Mouse (Mus musculus) limb, embryonic 11.5 days (tissue): Measurements from ENCODE around the gene Tubb4b. TPM values are rescaled to one million over a fixed set of nuclear protein-coding genes. Genes with fewer than 3 reads are reported as not detected.

Source experiments
- ATAC-seq: fragments of 200-750 bp; cut with Nextera tagmentation; 2 replicates; pipeline ENCODE4 v1.8.0; 2017; ENCODE audit warnings: low read depth; ENCODE audit not compliant: insufficient number of reproducible peaks, low FRiP score, low TSS enrichment
- DNase-seq: peaks from one replicate; pipeline ENCODE4 v3.0.0-alpha.2; 2015; ENCODE audit warnings: low spot score
- H3K27ac ChIP-seq: fragments of 300-500 bp; sonication (generic); replicated peaks from 2 replicates; pipeline ENCODE4 v1.5.1; 2014; ENCODE audit warnings: low read depth, mild to moderate bottlenecking, low read length
- H3K27me3 ChIP-seq: fragments of 300-500 bp; sonication (generic); 2 replicates; pipeline ENCODE4 v1.6.1; 2014; ENCODE audit warnings: mild to moderate bottlenecking, low read length, mixed read lengths; ENCODE audit not compliant: control insufficient read depth, insufficient read depth
- H3K36me3 ChIP-seq: fragments of 300-500 bp; sonication (generic); 2 replicates; pipeline ENCODE4 v1.6.1; 2014; ENCODE audit warnings: mild to moderate bottlenecking, low read length, moderate library complexity, mixed read lengths; ENCODE audit not compliant: control insufficient read depth, insufficient read depth
- H3K4me1 ChIP-seq: fragments of 300-500 bp; sonication (generic); 2 replicates; pipeline ENCODE4 v1.6.1; 2014; ENCODE audit warnings: low read length, mixed read lengths; ENCODE audit not compliant: control insufficient read depth, insufficient read depth
- H3K4me2 ChIP-seq: fragments of 300-500 bp; sonication (generic); 2 replicates; pipeline ENCODE4 v1.6.1; 2014; ENCODE audit warnings: low read depth, mild to moderate bottlenecking, moderate library complexity; ENCODE audit not compliant: severe bottlenecking
- H3K4me3 ChIP-seq: fragments of 300-500 bp; sonication (generic); 2 replicates; pipeline ENCODE4 v1.5.1; 2014; ENCODE audit warnings: low read depth, low read length
- H3K9ac ChIP-seq: fragments of 300-500 bp; sonication (generic); 2 replicates; pipeline ENCODE4 v1.6.1; 2014; ENCODE audit warnings: mild to moderate bottlenecking, low read length
- H3K9me3 ChIP-seq: fragments of 300-500 bp; sonication (generic); 2 replicates; pipeline ENCODE4 v1.6.1; 2016; ENCODE audit warnings: low read length; ENCODE audit not compliant: control insufficient read depth
- whole genome bisulfite sequencing: fragments of 180-500 bp; shearing (Covaris S2); extraction: QIAGEN DNeasy Blood & Tissue Kit; methylation state at CpG from one replicate; pipeline ENCODE4 v1.1.7; 2014; 5-methylcytosine and 5-hydroxymethylcytosine counted together
- polyA plus RNA-seq: library from polyadenylated mRNA; unstranded; fragments of >200 nt; fragmentation: Nextera tagmentation; extraction: Ambion mirVana; gene quantifications from 2 replicates; pipeline ENCODE4 v1.2.1, GENCODE M21; 2014

Tubb4b gene
- polyA plus RNA-seq, 1 experiment from 2014 or later: 567 TPM

- Histone ChIP-seq H3K4me2 (peak overlapping the region; percentile 92), H3K27me3 (peaks cover 23% of the 10 kb centered on the region), H3K36me3 (no peaks in the 10 kb centered on the region), H3K9ac (peak overlapping the region; percentile 61), H3K27ac (peak overlapping the region; percentile 42; the same call in 1 of the 2 replicates), H3K9me3 (no peaks in the 10 kb centered on the region), H3K4me3 (peak overlapping the region; percentile 38), H3K4me1 (peaks cover 13% of the 10 kb centered on the region; the same call in 1 of the 2 replicates)
- peak; percentile 69 for ATAC-seq
- peak; percentile 83 for DNase-seq
- WGBS: under 1% methylated on average over 64 of the region's 64 CpGs
Measured at GRCm38 (mm10) chr2:25185625-25186574, 38.6 kb downstream of the Tubb4b start.

GRCm38 (mm10) chr2:25184496-25184895 lies 40.0 kb downstream of the Tubb4b start:
- Histone ChIP-seq H3K9ac (no peak overlapping the region), H3K36me3 (no peaks in the 10 kb centered on the region), H3K9me3 (no peaks in the 10 kb centered on the region), H3K4me1 (peaks cover 20% of the 10 kb centered on the region), H3K27me3 (peaks cover 31% of the 10 kb centered on the region), H3K27ac (no peak overlapping the region), H3K4me2 (no peak overlapping the region), H3K4me3 (no peak overlapping the region)
- WGBS: 93% methylated on average over 7 of the region's 7 CpGs
- DNase-seq: no peak
- no peak for ATAC-seq

- peaks cover 27% of the 10 kb centered on the region for H3K4me1 ChIP-seq
- no peaks in the 10 kb centered on the region for H3K36me3 ChIP-seq
- H3K9me3 ChIP-seq: no peaks in the 10 kb centered on the region
- H3K27ac ChIP-seq: no peak overlapping the region
- H3K4me3 ChIP-seq: no peak overlapping the region
- H3K9ac ChIP-seq: no peak overlapping the region
- peaks cover 31% of the 10 kb centered on the region for H3K27me3 ChIP-seq
- whole genome bisulfite sequencing: 75% methylated on average over 2 of the region's 2 CpGs
- no peak for ATAC-seq
- no peak overlapping the region for H3K4me2 ChIP-seq
- DNase-seq: no peak
Measured at GRCm38 (mm10) chr2:25183336-25183735, 41.2 kb downstream of the Tubb4b start.

GRCm38 (mm10) chr2:25182664-25183063 lies 41.8 kb downstream of the Tubb4b start:
- Histone ChIP-seq H3K4me1 (peaks cover 34% of the 10 kb centered on the region), H3K36me3 (no peaks in the 10 kb centered on the region), H3K4me2 (no peak overlapping the region), H3K27ac (no peak overlapping the region), H3K4me3 (no peak overlapping the region), H3K27me3 (peaks cover 31% of the 10 kb centered on the region), H3K9me3 (no peaks in the 10 kb centered on the region), H3K9ac (no peak overlapping the region)
- no peak for ATAC-seq
- DNase-seq: no peak
- WGBS: 35% methylated on average over 6 of the region's 6 CpGs

GRCm38 (mm10) chr2:25181891-25182397 lies 42.6 kb downstream of the Tubb4b start:
- WGBS: under 1% methylated on average over 17 of the region's 17 CpGs
- Histone ChIP-seq H3K4me3 (peak overlapping the region; percentile 48), H3K9ac (0 out of 2 replicates have a peak overlapping the region, but pooled peaks have one; percentile 52), H3K27me3 (peaks cover 31% of the 10 kb centered on the region), H3K4me1 (peaks cover 41% of the 10 kb centered on the region), H3K9me3 (no peaks in the 10 kb centered on the region), H3K36me3 (no peaks in the 10 kb centered on the region), H3K4me2 (peak overlapping the region; percentile 81), H3K27ac (no peak overlapping the region)
- ATAC-seq (no peak), DNase-seq (peak; percentile 47)

GRCm38 (mm10) chr2:25180973-25181890 lies 43.3 kb downstream of the Tubb4b start:
- peak overlapping the region; percentile 48 for H3K4me3 ChIP-seq
- peak overlapping the region; percentile 81 for H3K4me2 ChIP-seq
- DNase-seq (peak; percentile 68), ATAC-seq (0 out of 2 replicates have a peak, but pooled peaks have one; percentile 12)
- under 1% methylated on average over 100 of the region's 100 CpGs for WGBS
- H3K36me3 ChIP-seq: no peaks in the 10 kb centered on the region
- H3K9ac ChIP-seq: peak overlapping the region; percentile 52
- H3K9me3 ChIP-seq: no peaks in the 10 kb centered on the region
- peaks cover 48% of the 10 kb centered on the region for H3K4me1 ChIP-seq
- peak overlapping the region; percentile 52 for H3K27ac ChIP-seq
- H3K27me3 ChIP-seq: peaks cover 31% of the 10 kb centered on the region

- Histone ChIP-seq H3K4me3 (peak within 1 kb of the TSS; percentile 48), H3K27ac (peak within 1 kb of the TSS; percentile 59)
Measured at GRCm38 (mm10) chr2:25180478-25180903, 44.0 kb downstream of the Tubb4b start, which contains the start of gene Nrarp. Gene Nrarp (plus strand): TSS chr2:25180758.

More at GRCm38 (mm10) chr2:25180478-25180903, 44.0 kb downstream of the Tubb4b start, which contains the start of gene Nrarp:
- Histone ChIP-seq H3K9me3 (no peaks in the 10 kb centered on the region), H3K36me3 (no peaks in the 10 kb centered on the region), H3K4me1 (peaks cover 48% of the 10 kb centered on the region), H3K9ac (peak within 1 kb of the TSS; percentile 52), H3K4me2 (peak within 1 kb of the TSS; percentile 81), H3K27me3 (peaks cover 31% of the 10 kb centered on the region)
- peak; percentile 94 for DNase-seq
- peak; percentile 73 for ATAC-seq
- WGBS: 0% methylated on average over 35 of the region's 35 CpGs
